Mouse (Mus musculus): ENCODE measurements around the gene Olfr1288. TPM values are rescaled to one million over a fixed set of nuclear protein-coding genes. Genes with fewer than 3 reads are reported as not detected.

Olfr1288 gene
- total RNA-seq (2021), result not detected

GRCm38 (mm10) chr2:111473801-111474200 is at the start of gene Olfr1288:
Gene Olfr1288 (plus strand): TSS chr2:111474101.
- no peak for DNase-seq
- intact Hi-C loops (cut with DNase I), result no loop called here

DNA sequence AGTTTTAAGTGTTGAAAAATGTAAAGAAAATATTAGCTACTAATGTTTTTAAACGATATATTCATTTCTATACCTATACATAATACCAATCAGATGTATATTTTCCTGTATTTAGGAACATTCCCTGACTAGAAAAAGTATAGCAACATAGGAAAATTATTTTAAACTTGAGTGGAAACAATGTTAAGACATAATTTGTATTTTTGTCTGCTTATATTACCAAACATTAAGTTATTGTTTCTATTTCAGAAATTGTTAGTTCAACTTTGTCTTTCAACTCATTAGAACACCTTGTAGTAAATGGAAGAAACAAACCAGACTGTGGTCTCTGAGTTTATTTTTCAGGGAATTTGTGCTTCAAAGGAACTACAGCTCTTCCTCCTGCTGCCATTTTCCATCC is 25.1 kb upstream of the Olfr1288 start, which contains the start of gene Olfr1287:
Gene Olfr1287, plus strand, starts transcription at position 301 of the 400 bp plus-strand sequence.
- no peak for DNase-seq
- intact Hi-C loops (cut with DNase I), result no loop called here

DNA sequence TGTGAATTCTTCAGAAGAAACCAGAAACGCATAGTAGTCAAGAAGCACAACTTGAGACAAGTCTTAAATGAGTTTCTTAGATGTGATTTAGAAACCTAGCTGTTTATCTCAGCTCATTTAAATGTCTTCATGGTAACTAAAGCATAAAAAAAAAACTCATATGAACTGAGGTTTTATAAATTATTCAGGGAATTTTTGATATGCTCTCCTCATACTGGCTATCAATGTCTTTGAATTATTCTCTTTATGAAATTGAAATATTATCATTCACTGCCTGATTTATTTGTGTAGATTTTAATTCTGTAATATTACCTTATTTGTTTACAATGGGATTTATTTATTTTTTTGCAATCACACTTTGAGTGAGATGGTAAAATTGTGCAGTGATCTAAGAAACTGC is 6.6 kb downstream of the Olfr1288 start, which contains the start of gene Olfr1289:
Gene Olfr1289, plus strand, starts transcription at position 301 of the 400 bp plus-strand sequence.
- no peak for DNase-seq
- intact Hi-C loops (cut with DNase I), result no loop called here

GRCm38 (mm10) chr2:111493729-111494128 is 19.8 kb downstream of the Olfr1288 start, which contains the start of gene Olfr1290:
Gene Olfr1290 (minus strand): TSS chr2:111493829.
- intact Hi-C loops (cut with DNase I), result no loop called here
- DNase-seq, result no peak

GRCm38 (mm10) chr2:111496880-111497279 is 23.0 kb downstream of the Olfr1288 start, which contains the start of gene Olfr1291-ps1:
Gene Olfr1291-ps1 (plus strand): TSS chr2:111497180.
- intact Hi-C loops (cut with DNase I), result no loop called here
- no peak for DNase-seq

DNA sequence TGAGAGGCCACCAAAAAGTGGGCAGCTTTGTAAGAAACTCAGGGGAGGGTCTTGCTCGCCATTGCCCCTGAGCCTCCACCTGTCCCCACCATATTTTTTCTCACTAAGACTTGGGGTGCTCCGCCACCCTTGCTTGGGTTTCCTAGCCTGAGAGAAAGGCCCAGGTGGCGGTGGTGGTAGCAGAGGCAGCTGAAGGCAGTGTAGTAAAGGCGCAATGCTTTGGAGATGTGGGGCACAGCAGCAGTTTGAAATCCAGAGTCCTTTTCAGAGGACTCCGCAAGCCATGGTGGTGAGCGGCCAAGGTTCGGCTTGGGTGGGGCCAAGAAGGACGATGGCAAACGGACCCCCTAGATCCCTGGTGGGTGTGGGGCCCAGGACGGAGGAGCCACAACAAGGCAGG is 43.5 kb downstream of the Olfr1288 start:
- no peak for DNase-seq
- intact Hi-C loops (cut with DNase I), result no loop called here

GRCm38 (mm10) chr2:111524903-111525302 is 51.0 kb downstream of the Olfr1288 start, which contains the start of gene Olfr1293-ps:
Gene Olfr1293-ps (plus strand): TSS chr2:111525203.
- no peak for DNase-seq
- intact Hi-C loops (cut with DNase I), result no loop called here

Other genes starting within 250 kb of the Olfr1288 start
- not detected for gene 4930430A15Rik, start 244.5 kb upstream of the Olfr1288 start, total RNA-seq (2021)
- not detected for gene Olfr1275, start 238.8 kb upstream of the Olfr1288 start, total RNA-seq (2021)
- gene Olfr1276, start 219.6 kb upstream of the Olfr1288 start, total RNA-seq (2021), result not detected
- gene Olfr1277, start 200.0 kb upstream of the Olfr1288 start, total RNA-seq (2021), result not detected
- gene Olfr1278, start 184.0 kb upstream of the Olfr1288 start, total RNA-seq (2021), result not detected
- gene Olfr1279, start 173.5 kb upstream of the Olfr1288 start, total RNA-seq (2021), result not detected
- not detected for gene Olfr1280, start 160.1 kb upstream of the Olfr1288 start, total RNA-seq (2021)
- gene Olfr1281, start 147.6 kb upstream of the Olfr1288 start, total RNA-seq (2021), result not detected
- gene Olfr1282, start 138.0 kb upstream of the Olfr1288 start, total RNA-seq (2021), result not detected
- not detected for gene Olfr1283, start 107.3 kb upstream of the Olfr1288 start, total RNA-seq (2021)
- not detected for gene Olfr1284, start 98.6 kb upstream of the Olfr1288 start, total RNA-seq (2021)
- not detected for gene Olfr1286, start 51.0 kb upstream of the Olfr1288 start, total RNA-seq (2021)
- not detected for gene Olfr1287, start 25.0 kb upstream of the Olfr1288 start, total RNA-seq (2021)
- gene Olfr1289, start 6.7 kb downstream of the Olfr1288 start, total RNA-seq (2021), result not detected
- gene Olfr1290, start 19.7 kb downstream of the Olfr1288 start, total RNA-seq (2021), result not detected
- not detected for gene Olfr1291-ps1, start 23.1 kb downstream of the Olfr1288 start, total RNA-seq (2021)
- not detected for gene Olfr1293-ps, start 51.1 kb downstream of the Olfr1288 start, total RNA-seq (2021)
- not detected for gene Olfr1294, start 66.2 kb downstream of the Olfr1288 start, total RNA-seq (2021)
- not detected for gene Olfr1295, start 95.6 kb downstream of the Olfr1288 start, total RNA-seq (2021)
- not detected for gene Olfr1297, start 152.4 kb downstream of the Olfr1288 start, total RNA-seq (2021)
- gene Olfr1298, start 175.1 kb downstream of the Olfr1288 start, total RNA-seq (2021), result not detected
- not detected for gene Olfr1299, start 187.3 kb downstream of the Olfr1288 start, total RNA-seq (2021)

All from heart, postnatal 36 days (tissue).